Mouse (Mus musculus) lung, embryonic 16.5 days (tissue): ENCODE results near the gene Prtg. TPM values are rescaled to one million over a fixed set of nuclear protein-coding genes. Genes with fewer than 3 reads are reported as not detected.

ENCODE experiments used
- ATAC-seq: fragments of 200-750 bp; cut with Nextera tagmentation; 2 replicates; pipeline ENCODE4 v1.8.0; 2017; ENCODE audit warnings: low read depth, mild to moderate bottlenecking, moderate library complexity
- H3K27ac ChIP-seq: fragments of 300-500 bp; sonication (generic); 2 replicates; pipeline ENCODE4 v1.5.1; 2014; ENCODE audit warnings: mild to moderate bottlenecking, control low read depth, low read length
- H3K27me3 ChIP-seq: fragments of 300-500 bp; sonication (generic); 2 replicates; pipeline ENCODE4 v1.6.1; 2014; ENCODE audit warnings: low read depth, low read length, mixed read lengths; ENCODE audit not compliant: control insufficient read depth, insufficient read depth
- H3K36me3 ChIP-seq: fragments of 300-500 bp; sonication (generic); 2 replicates; pipeline ENCODE4 v1.6.1; 2014; ENCODE audit warnings: low read length; ENCODE audit not compliant: control insufficient read depth, insufficient read depth
- H3K4me1 ChIP-seq: fragments of 300-500 bp; sonication (generic); replicated peaks from 2 replicates; pipeline ENCODE4 v1.6.1; 2014; ENCODE audit warnings: low read length, mixed read lengths; ENCODE audit not compliant: control insufficient read depth, insufficient read depth
- H3K4me2 ChIP-seq: fragments of 300-500 bp; sonication (generic); 2 replicates; pipeline ENCODE4 v1.6.1; 2014; ENCODE audit warnings: low read depth, low read length, control low read depth
- H3K4me3 ChIP-seq: fragments of 300-500 bp; sonication (generic); 2 replicates; pipeline ENCODE4 v1.5.1; 2014; ENCODE audit warnings: mild to moderate bottlenecking, low read length, control low read depth
- H3K9ac ChIP-seq: fragments of 300-500 bp; sonication (generic); 2 replicates; pipeline ENCODE4 v1.6.1; 2014; ENCODE audit warnings: low read length, control low read depth
- H3K9me3 ChIP-seq: fragments of 300-500 bp; sonication (generic); 2 replicates; pipeline ENCODE4 v1.6.1; 2016; ENCODE audit warnings: low read length; ENCODE audit not compliant: control insufficient read depth
- WGBS: fragments of 180-500 bp; shearing (Covaris S2); extraction: QIAGEN DNeasy Blood & Tissue Kit; methylation state at CpG from one replicate; pipeline ENCODE4 v1.1.7; 2014; 5-methylcytosine and 5-hydroxymethylcytosine counted together
- polyA plus RNA-seq: library from polyadenylated mRNA; unstranded; fragments of >200 nt; fragmentation: Nextera tagmentation; extraction: Ambion mirVana; gene quantifications from 2 replicates; pipeline ENCODE4 v1.2.1, GENCODE M21; 2015

Prtg gene
- polyA plus RNA-seq, 1 experiment from 2014 or later, result 0.34 TPM

- Histone ChIP-seq H3K4me2 (no peak overlapping the region), H3K36me3 (no peaks in the 10 kb centered on the region), H3K4me1 (no peaks in the 10 kb centered on the region), H3K9ac (no peak overlapping the region), H3K9me3 (no peaks in the 10 kb centered on the region), H3K27ac (no peak overlapping the region), H3K27me3 (no peaks in the 10 kb centered on the region), H3K4me3 (no peak overlapping the region)
- 74% methylated on average over 15 of the region's 15 CpGs for WGBS
- ATAC-seq, result no peak
These were observed 155.3 kb downstream of the Prtg start for GRCm38 (mm10) chr9:72961959-72962358.

Other genes starting within 250 kb of the Prtg start
- gene Nedd4, start 144.5 kb upstream of the Prtg start, polyA plus RNA-seq, result 644 and 678 TPM in 2 replicates
- 2.9 and 3.0 TPM in 2 replicates for gene Pygo1, start 118.8 kb downstream of the Prtg start, polyA plus RNA-seq
- gene Dyx1c1, start 151.9 kb downstream of the Prtg start, polyA plus RNA-seq, result 2.3 and 2.4 TPM in 2 replicates
- gene Gm44503, start 152.0 kb downstream of the Prtg start, polyA plus RNA-seq, result not detected in 2 replicates
- 30.1 and 30.5 TPM in 2 replicates for gene Ccpg1os, start 178.5 kb downstream of the Prtg start, polyA plus RNA-seq
- 38.5 and 39.4 TPM in 2 replicates for gene Ccpg1, start 178.6 kb downstream of the Prtg start, polyA plus RNA-seq
- gene Pigb, start 233.5 kb downstream of the Prtg start, polyA plus RNA-seq, result 12.1 and 14.7 TPM in 2 replicates
- gene Rab27a, start 238.0 kb downstream of the Prtg start, polyA plus RNA-seq, result 11.1 and 13.2 TPM in 2 replicates